Comparison of ENCODE assay signal across 23 mouse cellular contexts in the genomic region with DNA sequence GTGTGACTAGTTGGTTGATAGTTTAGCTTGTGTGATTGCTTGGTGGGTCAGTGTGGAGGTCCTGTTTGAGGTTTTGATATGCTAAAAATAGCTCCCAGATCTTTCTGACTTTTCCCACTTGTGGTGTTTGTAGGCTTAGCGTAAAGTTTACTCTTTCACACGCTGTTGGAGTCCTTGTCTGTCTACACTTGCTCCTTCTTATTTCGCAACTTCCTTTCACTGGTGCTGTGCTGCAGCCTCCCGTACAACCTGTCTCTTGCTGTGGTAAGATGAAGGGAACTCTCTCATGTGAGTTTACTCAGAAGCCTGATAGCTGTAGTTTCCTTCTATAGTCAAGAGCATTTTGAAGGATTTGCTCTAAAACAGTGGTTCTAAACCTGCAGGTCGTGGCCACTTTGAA.
DNase-seq lines count a peak whose midpoint lies in the region; ATAC-seq and TF ChIP-seq lines count a peak whose summit lies in the region.
"Had no signal": no experiment of that assay in that cellular context is flagged by ENCODE, and none has a peak within 500 bp of the region (broad histone marks: within the 10 kb centered on the region; RNA-seq: fewer than 3 reads in every experiment).

No protein-coding gene starts in this region.

- no peak overlapping the region; the same call in 1 of the 2 replicates for H3K9ac ChIP-seq in heart, embryonic 12.5 days
- no peak overlapping the region for H3K9ac ChIP-seq in intestine, embryonic 14.5 days (ENCODE audit: low read length)
- no peak overlapping the region for H3K9ac ChIP-seq in intestine, embryonic 16.5 days (ENCODE audit: low read depth, low read length)
- H3K9ac ChIP-seq: embryonic facial prominence, embryonic 15.5 days; forebrain, embryonic 15.5 days; hindbrain, embryonic 13.5 days; lung, embryonic 15.5 days; stomach, embryonic 15.5 days had no signal

- 0 out of 2 replicates have a peak overlapping the region, but pooled peaks have one; percentile 23 for H3K4me2 ChIP-seq in heart, embryonic 12.5 days
- H3K4me2 ChIP-seq in intestine, embryonic 14.5 days (ENCODE audit: low read length) = no peak overlapping the region
- H3K4me2 ChIP-seq in intestine, embryonic 16.5 days (ENCODE audit: low read depth, low read length) = no peak overlapping the region
- H3K4me2 ChIP-seq: embryonic facial prominence, embryonic 15.5 days; forebrain, embryonic 15.5 days; hindbrain, embryonic 13.5 days; lung, embryonic 15.5 days; stomach, embryonic 15.5 days had no signal

- peak overlapping the region; percentile 30; the same call in 1 of the 2 replicates for H3K27ac ChIP-seq in heart, embryonic 12.5 days (ENCODE audit: poor library complexity, severe bottlenecking)
- no peak overlapping the region for H3K27ac ChIP-seq in intestine, embryonic 14.5 days (ENCODE audit: low read depth)
- no peak overlapping the region for H3K27ac ChIP-seq in intestine, embryonic 16.5 days (ENCODE audit: low read length)
- H3K27ac ChIP-seq: embryonic facial prominence, embryonic 15.5 days; forebrain, embryonic 15.5 days; limb, embryonic 10.5 days; lung, embryonic 15.5 days; stomach, embryonic 15.5 days had no signal

- no peak for ATAC-seq in heart, embryonic 12.5 days (ENCODE audit: insufficient number of reproducible peaks, low FRiP score)
- no peak for ATAC-seq in intestine, embryonic 14.5 days (replicated peaks; ENCODE audit: low FRiP score, low TSS enrichment, low read depth)
- ATAC-seq in intestine, embryonic 16.5 days = no peak
- ATAC-seq: forebrain, embryonic 15.5 days; midbrain, embryonic 16.5 days had no signal

- H3K4me1 ChIP-seq in heart, embryonic 12.5 days (replicated peaks) = peaks cover 74% of the 10 kb centered on the region
- peaks cover 63% of the 10 kb centered on the region for H3K4me1 ChIP-seq in intestine, embryonic 14.5 days (replicated peaks; ENCODE audit: control insufficient read depth, insufficient read depth, low read length)
- peaks cover 19% of the 10 kb centered on the region for H3K4me1 ChIP-seq in intestine, embryonic 16.5 days (ENCODE audit: control insufficient read depth, insufficient read depth, low read length)
- H3K4me1 ChIP-seq in lung, adult 2 months (ENCODE audit: control insufficient read depth, insufficient read depth, low read length) = peaks cover 22% of the 10 kb centered on the region

- no peak for TF ChIP-seq CTCF in lung, adult 2 months (IDR thresholded peaks at IDR 0.05; ENCODE audit: insufficient read depth, low read length)

- no peak overlapping the region for H3K4me3 ChIP-seq in heart, embryonic 12.5 days
- H3K4me3 ChIP-seq in intestine, embryonic 14.5 days (ENCODE audit: low read depth, low read length) = no peak overlapping the region
- no peak overlapping the region for H3K4me3 ChIP-seq in intestine, embryonic 16.5 days (ENCODE audit: low read length)
- H3K4me3 ChIP-seq in lung, adult 2 months (replicated peaks; ENCODE audit: extremely low read depth, low read depth, low read length) = no peak overlapping the region
- H3K4me3 ChIP-seq: embryonic facial prominence, embryonic 15.5 days; forebrain, embryonic 15.5 days; hindbrain, embryonic 13.5 days; limb, embryonic 10.5 days; lung, embryonic 15.5 days; myocyte; stomach, embryonic 15.5 days had no signal

- 39% methylated on average over 5 of the region's 5 CpGs for WGBS in heart, embryonic 12.5 days
- 64% methylated on average over 5 of the region's 5 CpGs for WGBS in intestine, embryonic 14.5 days
- 60% methylated on average over 5 of the region's 5 CpGs for WGBS in intestine, embryonic 16.5 days
- WGBS in lung, adult 2 months = 37% methylated on average over 5 of the region's 5 CpGs

- peaks cover 3% of the 10 kb centered on the region; the same call in 1 of the 2 replicates for H3K36me3 ChIP-seq in heart, embryonic 12.5 days
- H3K36me3 ChIP-seq in intestine, embryonic 14.5 days (ENCODE audit: control insufficient read depth, insufficient read depth, low read length) = no peaks in the 10 kb centered on the region
- H3K36me3 ChIP-seq in intestine, embryonic 16.5 days (ENCODE audit: control insufficient read depth, insufficient read depth, low read length) = no peaks in the 10 kb centered on the region
- H3K36me3 ChIP-seq: embryonic facial prominence, embryonic 15.5 days; forebrain, embryonic 15.5 days; hindbrain, embryonic 13.5 days; limb, embryonic 10.5 days; lung, embryonic 15.5 days; stomach, embryonic 15.5 days had no signal

- TF ChIP-seq POLR2A in lung, adult 2 months (IDR thresholded peaks at IDR 0.05; ENCODE audit: borderline replicate concordance, extremely low read depth, low read depth, low read length) = no peak

- DNase-seq in heart, adult 9 months (ENCODE audit: low spot score in 2 of 2) = no peak
- DNase-seq in intestine, embryonic 14.5 days (ENCODE audit: low spot score) = peak; percentile 49
- DNase-seq in lung, postnatal 25 days (ENCODE audit: low spot score) = peak; percentile 34
- no peak for DNase-seq in lung, adult 2 months
- DNase-seq in spleen, postnatal 36 days (ENCODE audit: low spot score in 2 of 2) = no peak
- no peak for DNase-seq in embryo, embryonic 11 days
- DNase-seq: adrenal gland, postnatal 25 days; cerebellum, adult 8-10 months; cerebellum, postnatal 36 days; kidney, adult 9 months; kidney, postnatal 14 days; liver; thymus, postnatal 25 days had no signal

- H3K9me3 ChIP-seq in heart, embryonic 12.5 days (replicated peaks) = no peaks in the 10 kb centered on the region
- no peaks in the 10 kb centered on the region for H3K9me3 ChIP-seq in intestine, embryonic 14.5 days (ENCODE audit: control insufficient read depth, low read length)
- no peaks in the 10 kb centered on the region for H3K9me3 ChIP-seq in intestine, embryonic 16.5 days (ENCODE audit: control insufficient read depth, low read length)
- H3K9me3 ChIP-seq: embryonic facial prominence, embryonic 15.5 days; forebrain, embryonic 15.5 days; hindbrain, embryonic 13.5 days; limb, embryonic 10.5 days; lung, embryonic 15.5 days; stomach, embryonic 15.5 days had no signal

- H3K27me3 ChIP-seq in heart, embryonic 12.5 days (replicated peaks) = no peaks in the 10 kb centered on the region
- no peaks in the 10 kb centered on the region for H3K27me3 ChIP-seq in intestine, embryonic 14.5 days (replicated peaks; ENCODE audit: control insufficient read depth, insufficient read depth, low read length)
- H3K27me3 ChIP-seq in intestine, embryonic 16.5 days (replicated peaks; ENCODE audit: control insufficient read depth, insufficient read depth, low read length) = no peaks in the 10 kb centered on the region
- H3K27me3 ChIP-seq: embryonic facial prominence, embryonic 15.5 days; forebrain, embryonic 15.5 days; hindbrain, embryonic 13.5 days; lung, embryonic 15.5 days; stomach, embryonic 15.5 days had no signal

Comparison
In these comparisons a context has a peak if more than half of its experiments do, and no peak if none do; other contexts are left out.
1. DNase-seq: peak in intestine, embryonic 14.5 days (single experiment) and lung, postnatal 25 days (single experiment); none in heart, adult 9 months (0 of 2), lung, adult 2 months (single experiment), spleen, postnatal 36 days (0 of 2) and embryo, embryonic 11 days (single experiment).